ENCODE assay signal across 8 mouse cellular contexts in genomic region chr4:137487286-137488000, GRCm38 (mm10). TPM values are rescaled to one million over a fixed set of nuclear protein-coding genes. Genes with fewer than 3 reads are reported as not detected.
DNase-seq lines count a peak whose midpoint lies in the region; ATAC-seq and TF ChIP-seq lines count a peak whose summit lies in the region.

No protein-coding gene starts in this region.

- no peak for TF ChIP-seq POLR2A in limb, embryonic 14.5 days (IDR thresholded peaks at IDR 0.05; ENCODE audit: borderline replicate concordance, extremely low read depth, insufficient read depth, insufficient read length)

- intact Hi-C loops in heart, postnatal 25 days (cut with DNase I) = no loop called here

- H3K9me3 ChIP-seq in embryonic facial prominence, embryonic 11.5 days (replicated peaks; ENCODE audit: control insufficient read depth, low read length) = no peaks in the 10 kb centered on the region
- no peaks in the 10 kb centered on the region for H3K9me3 ChIP-seq in limb, embryonic 14.5 days (ENCODE audit: control insufficient read depth, low read length)
- H3K9me3 ChIP-seq in stomach, embryonic 14.5 days (ENCODE audit: control insufficient read depth, low read depth, low read length) = no peaks in the 10 kb centered on the region

- H3K4me2 ChIP-seq in embryonic facial prominence, embryonic 11.5 days (ENCODE audit: low read depth, low read length) = no peak overlapping the region
- H3K4me2 ChIP-seq in limb, embryonic 14.5 days (replicated peaks; ENCODE audit: low read depth, low read length, severe bottlenecking) = no peak overlapping the region
- no peak overlapping the region; the same call in 1 of the 2 replicates for H3K4me2 ChIP-seq in stomach, embryonic 14.5 days (replicated peaks; ENCODE audit: low read depth, low read length)

- WGBS in embryonic facial prominence, embryonic 11.5 days = 44% methylated on average over 9 of the region's 10 CpGs
- 43% methylated on average over 10 of the region's 10 CpGs for WGBS in limb, embryonic 14.5 days
- 36% methylated on average over 10 of the region's 10 CpGs for WGBS in stomach, embryonic 14.5 days

- H3K4me1 ChIP-seq in embryonic facial prominence, embryonic 11.5 days (ENCODE audit: control insufficient read depth, insufficient read depth, low read length) = peaks cover 25% of the 10 kb centered on the region
- H3K4me1 ChIP-seq in limb, embryonic 14.5 days (ENCODE audit: control insufficient read depth, insufficient read depth, low read length) = peaks cover 66% of the 10 kb centered on the region
- peaks cover 63% of the 10 kb centered on the region for H3K4me1 ChIP-seq in stomach, embryonic 14.5 days (ENCODE audit: control insufficient read depth, insufficient read depth, low read length)

- H3K36me3 ChIP-seq in embryonic facial prominence, embryonic 11.5 days (replicated peaks; ENCODE audit: control insufficient read depth, insufficient read depth, low read depth, low read length) = no peaks in the 10 kb centered on the region
- peaks cover 3% of the 10 kb centered on the region; the same call in 1 of the 2 replicates for H3K36me3 ChIP-seq in limb, embryonic 14.5 days (ENCODE audit: control insufficient read depth, insufficient read depth, low read length)
- H3K36me3 ChIP-seq in stomach, embryonic 14.5 days (ENCODE audit: control insufficient read depth, insufficient read depth, low read length) = no peaks in the 10 kb centered on the region

- no peak overlapping the region for H3K4me3 ChIP-seq in embryonic facial prominence, embryonic 11.5 days (ENCODE audit: low read depth, low read length)
- no peak overlapping the region for H3K4me3 ChIP-seq in limb, embryonic 14.5 days (replicated peaks; ENCODE audit: low read length)
- H3K4me3 ChIP-seq in stomach, embryonic 14.5 days (ENCODE audit: low read depth, low read length) = no peak overlapping the region

- H3K27me3 ChIP-seq in embryonic facial prominence, embryonic 11.5 days (ENCODE audit: control insufficient read depth, insufficient read depth, low read length) = no peaks in the 10 kb centered on the region
- no peaks in the 10 kb centered on the region for H3K27me3 ChIP-seq in limb, embryonic 14.5 days (ENCODE audit: control insufficient read depth, insufficient read depth, low read length)
- no peaks in the 10 kb centered on the region for H3K27me3 ChIP-seq in stomach, embryonic 14.5 days (ENCODE audit: control insufficient read depth, insufficient read depth, low read length)

- H3K27ac ChIP-seq in embryonic facial prominence, embryonic 11.5 days (replicated peaks; ENCODE audit: low read depth, low read length) = peak overlapping the region; percentile 28; the same call in 1 of the 2 replicates
- H3K27ac ChIP-seq in limb, embryonic 14.5 days (replicated peaks; ENCODE audit: low read depth, low read length) = peak overlapping the region; percentile 59
- peak overlapping the region; percentile 96 for H3K27ac ChIP-seq in stomach, embryonic 14.5 days (ENCODE audit: low read length)

- DNase-seq in embryo, embryonic 10.5 days (ENCODE audit: low spot score) = peak; percentile 62
- no peak for DNase-seq in embryo, embryonic 9.5 days (ENCODE audit: extremely low spot score)
- no peak for DNase-seq in embryonic facial prominence, embryonic 11.5 days (ENCODE audit: low spot score)
- DNase-seq in heart, postnatal 25 days (ENCODE audit: low spot score) = peak; percentile 87
- no peak for DNase-seq in limb, embryonic 14.5 days (ENCODE audit: low spot score)
- DNase-seq in B cell, adult 2 months = no peak

- ATAC-seq in embryonic facial prominence, embryonic 11.5 days (replicated peaks; ENCODE audit: insufficient number of reproducible peaks, low FRiP score, low TSS enrichment, low read depth) = no peak
- ATAC-seq in limb, embryonic 14.5 days (ENCODE audit: low FRiP score, low read depth) = no peak
- no peak for ATAC-seq in stomach, embryonic 14.5 days (ENCODE audit: insufficient number of reproducible peaks, insufficient read depth, low FRiP score, low read depth)
- no peak for ATAC-seq in erythroblast, adult 5-6 weeks (replicated peaks; ENCODE audit: low FRiP score, poor library complexity, severe bottlenecking)

- H3K9ac ChIP-seq in embryonic facial prominence, embryonic 11.5 days (replicated peaks; ENCODE audit: low read length) = peak overlapping the region; percentile 35
- 0 out of 2 replicates have a peak overlapping the region, but pooled peaks have one; percentile 8 for H3K9ac ChIP-seq in limb, embryonic 14.5 days (ENCODE audit: low read depth, low read length, severe bottlenecking)
- H3K9ac ChIP-seq in stomach, embryonic 14.5 days (replicated peaks; ENCODE audit: low read depth, low read length) = no peak overlapping the region; the same call in 1 of the 2 replicates

RNA-seq across cellular contexts. Expression of gene Hspg2, which starts 18.9 kb away (rescaled TPM):
- 14.4 and 17.6 TPM in 2 replicates for polyA plus RNA-seq in embryonic facial prominence, embryonic 11.5 days (2014; fragmentation: Nextera tagmentation; extraction: Ambion mirVana)
- total RNA-seq in heart, postnatal 25 days (2021) = 100 to 1,000 TPM; 249 to 297 TPM
- polyA plus RNA-seq in limb, embryonic 14.5 days (2012; rRNA removed) = 97.4 and 126 TPM in 2 replicates
- 65.6 and 68.4 TPM in 2 replicates for polyA plus RNA-seq in limb, embryonic 14.5 days (2014; fragmentation: Nextera tagmentation; extraction: Ambion mirVana)
- 42.6 and 44.1 TPM in 2 replicates for polyA plus RNA-seq in stomach, embryonic 14.5 days (2014; fragmentation: Nextera tagmentation; extraction: Ambion mirVana)
- not detected in 2 replicates for total RNA-seq in erythroblast, adult 5-6 weeks (2015; ENCODE audit: low replicate concordance)
- total RNA-seq in erythroblast, adult 5-6 weeks (2017; ENCODE audit: low replicate concordance) = not detected in 2 replicates

RNA-seq across cellular contexts. Expression of gene 1700013G24Rik, which starts 34.4 kb away (rescaled TPM):
- polyA plus RNA-seq in embryonic facial prominence, embryonic 11.5 days (2014; fragmentation: Nextera tagmentation; extraction: Ambion mirVana) = not detected in 2 replicates
- total RNA-seq in heart, postnatal 25 days (2021) = not detected
- polyA plus RNA-seq in limb, embryonic 14.5 days (2012; rRNA removed) = 0.23 and 0.26 TPM in 2 replicates
- polyA plus RNA-seq in limb, embryonic 14.5 days (2014; fragmentation: Nextera tagmentation; extraction: Ambion mirVana) = 0.30 TPM in 1 of 2 replicates, not detected in the other
- polyA plus RNA-seq in stomach, embryonic 14.5 days (2014; fragmentation: Nextera tagmentation; extraction: Ambion mirVana) = not detected in 2 replicates
- total RNA-seq in erythroblast, adult 5-6 weeks (2015; ENCODE audit: low replicate concordance) = not detected in 2 replicates
- total RNA-seq in erythroblast, adult 5-6 weeks (2017; ENCODE audit: low replicate concordance) = not detected in 2 replicates

RNA-seq across cellular contexts. Expression of gene Cela3b, which starts 57.1 kb away (rescaled TPM):
- polyA plus RNA-seq in embryonic facial prominence, embryonic 11.5 days (2014; fragmentation: Nextera tagmentation; extraction: Ambion mirVana) = not detected in 2 replicates
- not detected for total RNA-seq in heart, postnatal 25 days (2021)
- polyA plus RNA-seq in limb, embryonic 14.5 days (2012; rRNA removed) = 0.29 and 0.55 TPM in 2 replicates
- polyA plus RNA-seq in limb, embryonic 14.5 days (2014; fragmentation: Nextera tagmentation; extraction: Ambion mirVana) = 0.28 TPM in 1 of 2 replicates, not detected in the other
- 1.0 TPM in 1 of 2 replicates, not detected in the other for polyA plus RNA-seq in stomach, embryonic 14.5 days (2014; fragmentation: Nextera tagmentation; extraction: Ambion mirVana)
- total RNA-seq in erythroblast, adult 5-6 weeks (2015; ENCODE audit: low replicate concordance) = not detected in 2 replicates
- not detected in 2 replicates for total RNA-seq in erythroblast, adult 5-6 weeks (2017; ENCODE audit: low replicate concordance)

Comparison
In these comparisons a context has a peak if more than half of its experiments do, and no peak if none do; other contexts are left out.
1. DNase-seq: peak in embryo, embryonic 10.5 days (single experiment) and heart, postnatal 25 days (single experiment); none in embryo, embryonic 9.5 days (single experiment), embryonic facial prominence, embryonic 11.5 days (single experiment), limb, embryonic 14.5 days (single experiment) and B cell, adult 2 months (0 of 2).
2. H3K27ac ChIP-seq: peak in every context shown above with its lines; median percentile 96 in stomach, embryonic 14.5 days; 59 in limb, embryonic 14.5 days; 28 in embryonic facial prominence, embryonic 11.5 days.